14 mouse cellular contexts compared by ENCODE assay signal in genomic region chr5:38048177-38048576, GRCm38 (mm10). TPM values are rescaled to one million over a fixed set of nuclear protein-coding genes. Genes with fewer than 3 reads are reported as not detected.
A peak's percentile ranks its signal among the peaks of the same experiment; 100 is the strongest.
DNase-seq lines count a peak whose midpoint lies in the region; ATAC-seq and TF ChIP-seq lines count a peak whose summit lies in the region.
"Had no signal": no experiment of that assay in that cellular context is flagged by ENCODE, and none has a peak within 500 bp of the region (broad histone marks: within the 10 kb centered on the region; RNA-seq: fewer than 3 reads in every experiment).

No protein-coding gene starts in this region.

- no peak overlapping the region for H3K9ac ChIP-seq in kidney, embryonic 15.5 days
- H3K9ac ChIP-seq in MEL (ENCODE audit: control insufficient read depth, low read depth, low read length, poor library complexity, severe bottlenecking) = no peak overlapping the region
- H3K9ac ChIP-seq: hindbrain, embryonic 13.5 days; lung, embryonic 15.5 days; neural tube, embryonic 13.5 days had no signal

- DNase-seq in kidney, adult 11 months = peak; percentile 5
- DNase-seq in 3T3-L1 (ENCODE audit: low read depth, low spot score) (peak; percentile 9), MEL (ENCODE audit: low read depth, low spot score) (peak; percentile 32)
- DNase-seq in kidney, postnatal 14 days = peak; percentile 11
- DNase-seq in frontal cortex, postnatal 25 days (ENCODE audit: low spot score in 2 of 2) = no peak
- DNase-seq: cerebellum, adult 9-10 months; left cerebral cortex, postnatal 4 days; midbrain, embryonic 14.5 days; thymus, postnatal 4 days had no signal

- H3K79me2 ChIP-seq in MEL (ENCODE audit: control insufficient read depth, insufficient read depth, low read length, poor library complexity) = peaks cover 2% of the 10 kb centered on the region

- H3K9me3 ChIP-seq in kidney, embryonic 15.5 days (replicated peaks) = no peaks in the 10 kb centered on the region
- H3K9me3 ChIP-seq in MEL (replicated peaks; ENCODE audit: insufficient read depth, low read length) = no peaks in the 10 kb centered on the region
- H3K9me3 ChIP-seq: hindbrain, embryonic 13.5 days; lung, embryonic 15.5 days; neural tube, embryonic 13.5 days had no signal

- no peaks in the 10 kb centered on the region for H3K27me3 ChIP-seq in kidney, embryonic 15.5 days
- H3K27me3 ChIP-seq in MEL (ENCODE audit: control insufficient read depth in 1 of 2, insufficient read depth in 2 of 2, low read length in 2 of 2) = no peaks in the 10 kb centered on the region
- H3K27me3 ChIP-seq: hindbrain, embryonic 13.5 days; lung, embryonic 15.5 days; neural tube, embryonic 13.5 days had no signal

- no peak overlapping the region for H3K27ac ChIP-seq in kidney, embryonic 15.5 days
- H3K27ac ChIP-seq in MEL (ENCODE audit: control insufficient read depth, low read depth, low read length) = no peak overlapping the region
- H3K27ac ChIP-seq: hindbrain, embryonic 13.5 days; lung, embryonic 15.5 days; neural tube, embryonic 13.5 days had no signal

- no peaks in the 10 kb centered on the region for H3K4me1 ChIP-seq in kidney, embryonic 15.5 days
- no peaks in the 10 kb centered on the region for H3K4me1 ChIP-seq in MEL (ENCODE audit: control insufficient read depth in 1 of 2, insufficient read depth in 2 of 2, low read length in 2 of 2)
- H3K4me1 ChIP-seq: lung, embryonic 15.5 days; neural tube, embryonic 13.5 days had no signal

- no peak overlapping the region for H3K4me2 ChIP-seq in kidney, embryonic 15.5 days
- H3K4me2 ChIP-seq: hindbrain, embryonic 13.5 days; lung, embryonic 15.5 days; neural tube, embryonic 13.5 days had no signal

- no peak for TF ChIP-seq EP300 in MEL (IDR thresholded peaks at IDR 0.05; ENCODE audit: low read depth in 1 of 2, low read length in 2 of 2)

- no peak for TF ChIP-seq POLR2A in MEL (IDR thresholded peaks at IDR 0.05; ENCODE audit: control insufficient read depth in 1 of 2, insufficient read depth in 1 of 2, low read depth in 1 of 2, low read length in 2 of 2, poor library complexity in 1 of 2)

- H3K4me3 ChIP-seq in kidney, embryonic 15.5 days (replicated peaks) = no peak overlapping the region
- no peak overlapping the region for H3K4me3 ChIP-seq in MEL (ENCODE audit: control insufficient read depth in 1 of 2, insufficient read depth in 1 of 2, low read depth in 2 of 2, low read length in 2 of 2)
- H3K4me3 ChIP-seq: hindbrain, embryonic 13.5 days; lung, embryonic 15.5 days; neural tube, embryonic 13.5 days had no signal

- H3K36me3 ChIP-seq in kidney, embryonic 15.5 days = no peaks in the 10 kb centered on the region
- no peaks in the 10 kb centered on the region; a peak in 1 of 4 replicates for H3K36me3 ChIP-seq in MEL (ENCODE audit: control insufficient read depth in 1 of 2, insufficient read depth in 2 of 2, low read length in 2 of 2)
- H3K36me3 ChIP-seq: lung, embryonic 15.5 days; neural tube, embryonic 13.5 days had no signal

- peak in 2 of 3 experiments; percentile 27 to 40; a peak in 3 of 6 replicates for TF ChIP-seq CTCF in MEL (IDR thresholded peaks at IDR 0.05 in 2 of 3, conservative IDR thresholded peaks at IDR 0.05 in 1 of 3; ENCODE audit: control insufficient read depth in 1 of 3, insufficient read depth in 1 of 3, low read depth in 2 of 3, low read length in 3 of 3, poor library complexity in 1 of 3, severe bottlenecking in 1 of 3)

- WGBS in kidney, embryonic 15.5 days = 47% methylated on average over 3 of the region's 3 CpGs

- TF ChIP-seq RAD21 in MEL (IDR thresholded peaks at IDR 0.05; ENCODE audit: low read depth, low read length) = no peak; the same call in 1 of the 2 replicates

- no peak for ATAC-seq in kidney, embryonic 15.5 days (replicated peaks; ENCODE audit: low FRiP score)
- ATAC-seq in erythroid progenitor cell, adult 5-6 weeks (replicated peaks; ENCODE audit: low FRiP score, poor library complexity, severe bottlenecking) = no peak

TF ChIP-seq in MEL, 35 proteins besides CTCF, POLR2A, EP300 and RAD21:
- TF ChIP-seq MEF2A (IDR thresholded peaks at IDR 0.05; ENCODE audit: extremely low read depth, insufficient replicate concordance, low read depth, low read length, poor library complexity, severe bottlenecking) = no peak
- no peak for TF ChIP-seq CHD1 (IDR thresholded peaks at IDR 0.05; ENCODE audit: low read depth, low read length)
- no peak for TF ChIP-seq KAT2A (conservative IDR thresholded peaks at IDR 0.05; ENCODE audit: low read depth, low read length)
- TF ChIP-seq RCOR1 (IDR thresholded peaks at IDR 0.05; ENCODE audit: low read depth, low read length) = no peak
- no peak for TF ChIP-seq ZNF384 (IDR thresholded peaks at IDR 0.05; ENCODE audit: low read depth, low read length)
- TF ChIP-seq MXI1 (IDR thresholded peaks at IDR 0.05; ENCODE audit: low read depth, low read length) = no peak
- no peak for TF ChIP-seq POLR2AphosphoS2 (IDR thresholded peaks at IDR 0.05; ENCODE audit: low read length)
- TF ChIP-seq SMC3 (IDR thresholded peaks at IDR 0.05; ENCODE audit: low read depth, low read length) = peak; percentile 35
- TF ChIP-seq E2F4 (IDR thresholded peaks at IDR 0.05; ENCODE audit: borderline replicate concordance, low read depth, low read length) = no peak
TF ChIP-seq in MEL: peak in this region for 1.

RNA-seq across cellular contexts. Expression of gene Stx18, which starts 9.6 kb away (rescaled TPM):
- polyA plus RNA-seq in kidney, embryonic 15.5 days (2015; fragmentation: Nextera tagmentation; extraction: Ambion mirVana) = 43.6 and 44.7 TPM in 2 replicates
- total RNA-seq in MEL (2012; rRNA removed) = 39.9 and 44.0 TPM in 2 replicates
- 10 to 100 TPM in 1 of 2 experiments, not detected in 1; 44.4 TPM for polyA plus RNA-seq in MEL (2012; ENCODE audit: insufficient read depth in 1 of 2, insufficient read length in 2 of 2, low read depth in 1 of 2, low replicate concordance in 2 of 2, missing spikeins in 1 of 2)
- 9.0 and 23.5 TPM in 2 replicates for total RNA-seq in erythroid progenitor cell, adult 5-6 weeks (2015; ENCODE audit: low replicate concordance)
- 10.9 and 12.1 TPM in 2 replicates for total RNA-seq in erythroid progenitor cell, adult 5-6 weeks (2017; ENCODE audit: low replicate concordance)

Comparison
In these comparisons a context has a peak if more than half of its experiments do, and no peak if none do; other contexts are left out.
1. DNase-seq: peak in kidney, adult 11 months (single experiment), 3T3-L1 (single experiment), MEL (single experiment) and kidney, postnatal 14 days (single experiment); none in frontal cortex, postnatal 25 days (0 of 2).